Mouse (Mus musculus): ENCODE results near the gene Ddost.

GRCm38 (mm10) chr4:138324451-138324850 lies 19.9 kb downstream of the Ddost start:
- TF ChIP-seq CTCF (IDR thresholded peaks at IDR 0.05; ENCODE audit: low read depth), result no peak
- TF ChIP-seq EP300 (IDR thresholded peaks at IDR 0.05; ENCODE audit: low read depth), result no peak

All from liver, postnatal 0 days (tissue).